Mouse (Mus musculus): ENCODE data around the gene Cd81. TPM values are rescaled to one million over a fixed set of nuclear protein-coding genes. Genes with fewer than 3 reads are reported as not detected.

Cd81 gene
- polyA plus RNA-seq, 1 experiment: 380 TPM

GRCm38 (mm10) chr7:143108996-143109660 lies 56.6 kb downstream of the Cd81 start:
- TF ChIP-seq MAX (IDR thresholded peaks at IDR 0.05): no peak
- TF ChIP-seq CTCF (IDR thresholded peaks at IDR 0.05; ENCODE audit: control insufficient read depth, insufficient read depth, insufficient read length): no peak
- TF ChIP-seq USF1 (IDR thresholded peaks at IDR 0.05; ENCODE audit: low read depth): no peak
- no peak for TF ChIP-seq CEBPB (IDR thresholded peaks at IDR 0.05; ENCODE audit: low read depth)
- no peak for TF ChIP-seq MYOG (IDR thresholded peaks at IDR 0.05; ENCODE audit: control insufficient read depth, extremely low read depth, insufficient read length)
- TF ChIP-seq MYOD1 (IDR thresholded peaks at IDR 0.05; ENCODE audit: control insufficient read depth, insufficient read length, low read depth): no peak
- TF ChIP-seq FOSL1 (IDR thresholded peaks at IDR 0.05; ENCODE audit: insufficient read depth, low read length, poor library complexity, severe bottlenecking): no peak
- no peaks in the 10 kb centered on the region for H3K79me2 ChIP-seq (ENCODE audit: control insufficient read depth, insufficient read depth)
- H3K79me3 ChIP-seq (ENCODE audit: low read depth): no peaks in the 10 kb centered on the region
- H3ac ChIP-seq (ENCODE audit: control insufficient read depth, insufficient read length, low read depth): no peak overlapping the region
- H3K27me3 ChIP-seq (ENCODE audit: control insufficient read depth, insufficient read depth, insufficient read length): peaks cover 50% of the 10 kb centered on the region
- H3K36me3 ChIP-seq (ENCODE audit: control insufficient read depth, insufficient read depth): no peaks in the 10 kb centered on the region
- H3K4me3 ChIP-seq (ENCODE audit: insufficient read depth, poor library complexity, severe bottlenecking): no peak overlapping the region

GRCm38 (mm10) chr7:143109696-143110095 lies 57.2 kb downstream of the Cd81 start:
- H3K27me3 ChIP-seq (ENCODE audit: control insufficient read depth, insufficient read depth, insufficient read length): peaks cover 47% of the 10 kb centered on the region
- H3ac ChIP-seq (ENCODE audit: control insufficient read depth, insufficient read length, low read depth): no peak overlapping the region
- no peak overlapping the region for H3K4me3 ChIP-seq (ENCODE audit: insufficient read depth, poor library complexity, severe bottlenecking)
- no peaks in the 10 kb centered on the region for H3K79me3 ChIP-seq (ENCODE audit: low read depth)
- no peak for TF ChIP-seq USF1 (IDR thresholded peaks at IDR 0.05; ENCODE audit: low read depth)
- H3K36me3 ChIP-seq (ENCODE audit: control insufficient read depth, insufficient read depth): no peaks in the 10 kb centered on the region
- H3K79me2 ChIP-seq (ENCODE audit: control insufficient read depth, insufficient read depth): no peaks in the 10 kb centered on the region

- TF ChIP-seq FOSL1 (IDR thresholded peaks at IDR 0.05; ENCODE audit: insufficient read depth, low read length, poor library complexity, severe bottlenecking) (no peak), MAX (IDR thresholded peaks at IDR 0.05) (no peak), CTCF (IDR thresholded peaks at IDR 0.05; ENCODE audit: control insufficient read depth, insufficient read depth, insufficient read length) (no peak), USF1 (IDR thresholded peaks at IDR 0.05; ENCODE audit: low read depth) (no peak), CEBPB (IDR thresholded peaks at IDR 0.05; ENCODE audit: low read depth) (no peak), MYOD1 (IDR thresholded peaks at IDR 0.05; ENCODE audit: control insufficient read depth, insufficient read length, low read depth) (no peak), MYOG (IDR thresholded peaks at IDR 0.05; ENCODE audit: control insufficient read depth, extremely low read depth, insufficient read length) (no peak)
- H3ac ChIP-seq (ENCODE audit: control insufficient read depth, insufficient read length, low read depth): no peak overlapping the region
- H3K36me3 ChIP-seq (ENCODE audit: control insufficient read depth, insufficient read depth): no peaks in the 10 kb centered on the region
- H3K4me3 ChIP-seq (ENCODE audit: insufficient read depth, poor library complexity, severe bottlenecking): no peak overlapping the region
- H3K27me3 ChIP-seq (ENCODE audit: control insufficient read depth, insufficient read depth, insufficient read length): peaks cover 36% of the 10 kb centered on the region
- H3K79me3 ChIP-seq (ENCODE audit: low read depth): no peaks in the 10 kb centered on the region
- H3K79me2 ChIP-seq (ENCODE audit: control insufficient read depth, insufficient read depth): no peaks in the 10 kb centered on the region
Measured at GRCm38 (mm10) chr7:143110803-143111202, 58.3 kb downstream of the Cd81 start.

DNA sequence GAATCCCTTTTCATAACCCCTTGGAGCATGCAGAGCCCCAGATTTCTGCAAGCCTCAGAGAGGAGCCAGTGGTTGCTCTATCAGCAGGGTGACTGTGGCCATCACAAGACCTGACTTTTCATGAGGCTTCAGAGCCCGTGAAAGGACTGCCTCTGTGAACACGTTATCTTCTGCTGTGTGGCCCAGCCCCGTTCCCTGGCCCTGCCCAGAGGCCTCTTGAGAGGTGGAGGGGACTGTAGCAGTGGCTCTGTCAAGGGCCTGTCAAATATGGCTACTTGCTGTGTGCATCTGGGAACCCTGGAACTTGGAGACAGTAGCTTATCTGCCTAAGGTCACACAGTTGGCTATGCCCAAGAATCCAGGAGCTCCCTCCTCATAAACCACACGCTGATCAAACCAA lies 59.2 kb downstream of the Cd81 start:
- Histone ChIP-seq H3K4me3 (ENCODE audit: insufficient read depth, poor library complexity, severe bottlenecking) (no peak overlapping the region), H3K79me3 (ENCODE audit: low read depth) (no peaks in the 10 kb centered on the region), H3ac (ENCODE audit: control insufficient read depth, insufficient read length, low read depth) (no peak overlapping the region), H3K79me2 (ENCODE audit: control insufficient read depth, insufficient read depth) (no peaks in the 10 kb centered on the region), H3K27me3 (ENCODE audit: control insufficient read depth, insufficient read depth, insufficient read length) (peaks cover 27% of the 10 kb centered on the region), H3K36me3 (ENCODE audit: control insufficient read depth, insufficient read depth) (no peaks in the 10 kb centered on the region)
- TF ChIP-seq CTCF (IDR thresholded peaks at IDR 0.05; ENCODE audit: control insufficient read depth, insufficient read depth, insufficient read length) (no peak), MYOD1 (IDR thresholded peaks at IDR 0.05; ENCODE audit: control insufficient read depth, insufficient read length, low read depth) (no peak), CEBPB (IDR thresholded peaks at IDR 0.05; ENCODE audit: low read depth) (no peak), MYOG (IDR thresholded peaks at IDR 0.05; ENCODE audit: control insufficient read depth, extremely low read depth, insufficient read length) (no peak), MAX (IDR thresholded peaks at IDR 0.05) (no peak), USF1 (IDR thresholded peaks at IDR 0.05; ENCODE audit: low read depth) (no peak), FOSL1 (IDR thresholded peaks at IDR 0.05; ENCODE audit: insufficient read depth, low read length, poor library complexity, severe bottlenecking) (no peak)

GRCm38 (mm10) chr7:143112395-143112794 lies 59.9 kb downstream of the Cd81 start:
- H3K79me2 ChIP-seq (ENCODE audit: control insufficient read depth, insufficient read depth): no peaks in the 10 kb centered on the region
- TF ChIP-seq CTCF (IDR thresholded peaks at IDR 0.05; ENCODE audit: control insufficient read depth, insufficient read depth, insufficient read length): no peak
- no peak for TF ChIP-seq MYOG (IDR thresholded peaks at IDR 0.05; ENCODE audit: control insufficient read depth, extremely low read depth, insufficient read length)
- no peak for TF ChIP-seq FOSL1 (IDR thresholded peaks at IDR 0.05; ENCODE audit: insufficient read depth, low read length, poor library complexity, severe bottlenecking)
- TF ChIP-seq MAX (IDR thresholded peaks at IDR 0.05): no peak

GRCm38 (mm10) chr7:143114773-143115172 lies 62.2 kb downstream of the Cd81 start:
- TF ChIP-seq FOSL1 (IDR thresholded peaks at IDR 0.05; ENCODE audit: insufficient read depth, low read length, poor library complexity, severe bottlenecking) (no peak), CTCF (IDR thresholded peaks at IDR 0.05; ENCODE audit: control insufficient read depth, insufficient read depth, insufficient read length) (no peak), MAX (IDR thresholded peaks at IDR 0.05) (no peak), USF1 (IDR thresholded peaks at IDR 0.05; ENCODE audit: low read depth) (no peak), MYOG (IDR thresholded peaks at IDR 0.05; ENCODE audit: control insufficient read depth, extremely low read depth, insufficient read length) (no peak), CEBPB (IDR thresholded peaks at IDR 0.05; ENCODE audit: low read depth) (no peak), MYOD1 (IDR thresholded peaks at IDR 0.05; ENCODE audit: control insufficient read depth, insufficient read length, low read depth) (no peak)
- no peak overlapping the region for H3K4me3 ChIP-seq (ENCODE audit: insufficient read depth, poor library complexity, severe bottlenecking)
- H3ac ChIP-seq (ENCODE audit: control insufficient read depth, insufficient read length, low read depth): no peak overlapping the region
- no peaks in the 10 kb centered on the region for H3K79me3 ChIP-seq (ENCODE audit: low read depth)
- H3K36me3 ChIP-seq (ENCODE audit: control insufficient read depth, insufficient read depth): no peaks in the 10 kb centered on the region
- H3K27me3 ChIP-seq (ENCODE audit: control insufficient read depth, insufficient read depth, insufficient read length): no peaks in the 10 kb centered on the region
- H3K79me2 ChIP-seq (ENCODE audit: control insufficient read depth, insufficient read depth): no peaks in the 10 kb centered on the region

More at GRCm38 (mm10) chr7:143112395-143112794, 59.9 kb downstream of the Cd81 start:
- Histone ChIP-seq H3K79me3 (ENCODE audit: low read depth) (no peaks in the 10 kb centered on the region), H3K36me3 (ENCODE audit: control insufficient read depth, insufficient read depth) (no peaks in the 10 kb centered on the region), H3K4me3 (ENCODE audit: insufficient read depth, poor library complexity, severe bottlenecking) (no peak overlapping the region), H3K27me3 (ENCODE audit: control insufficient read depth, insufficient read depth, insufficient read length) (peaks cover 20% of the 10 kb centered on the region), H3ac (ENCODE audit: control insufficient read depth, insufficient read length, low read depth) (no peak overlapping the region)

Measured in C2C12 (cell line).